Mouse (Mus musculus) neural tube, embryonic 14.5 days (tissue): ENCODE data around the gene Tenm3. TPM values are rescaled to one million over a fixed set of nuclear protein-coding genes. Genes with fewer than 3 reads are reported as not detected.

Experiments used
- ATAC-seq: fragments of 200-750 bp; cut with Nextera tagmentation; 2 replicates; pipeline ENCODE4 v1.8.0; 2017; ENCODE audit warnings: low read depth, mild to moderate bottlenecking, moderate TSS enrichment, moderate library complexity
- H3K27ac ChIP-seq: fragments of 300-500 bp; sonication (generic); 2 replicates; pipeline ENCODE4 v1.5.1; 2014; ENCODE audit warnings: low read depth, mild to moderate bottlenecking, control low read depth, low read length, moderate library complexity, mixed read lengths
- H3K27me3 ChIP-seq: fragments of 300-500 bp; sonication (generic); 2 replicates; pipeline ENCODE4 v1.6.1; 2014; ENCODE audit warnings: low read length; ENCODE audit not compliant: control insufficient read depth, insufficient read depth
- H3K36me3 ChIP-seq: fragments of 300-500 bp; sonication (generic); 2 replicates; pipeline ENCODE4 v1.6.1; 2014; ENCODE audit warnings: low read length, mixed read lengths; ENCODE audit not compliant: control insufficient read depth, insufficient read depth
- H3K4me1 ChIP-seq: fragments of 300-500 bp; sonication (generic); 2 replicates; pipeline ENCODE4 v1.6.1; 2014; ENCODE audit warnings: low read length; ENCODE audit not compliant: control insufficient read depth, insufficient read depth
- H3K4me2 ChIP-seq: fragments of 300-500 bp; sonication (generic); 2 replicates; pipeline ENCODE4 v1.6.1; 2014; ENCODE audit warnings: mild to moderate bottlenecking, low read depth, low read length, control low read depth
- H3K4me3 ChIP-seq: fragments of 300-500 bp; sonication (generic); 2 replicates; pipeline ENCODE4 v1.5.1; 2014; ENCODE audit warnings: low read depth, low read length, control low read depth, mixed read lengths
- H3K9ac ChIP-seq: fragments of 300-500 bp; sonication (generic); replicated peaks from 2 replicates; pipeline ENCODE4 v1.6.1; 2014; ENCODE audit warnings: low read depth, mild to moderate bottlenecking, control low read depth, low read length, mixed read lengths
- H3K9me3 ChIP-seq: fragments of 300-500 bp; sonication (generic); 2 replicates; pipeline ENCODE4 v1.6.1; 2016; ENCODE audit warnings: low read length; ENCODE audit not compliant: control insufficient read depth
- WGBS: fragments of 180-500 bp; shearing (Covaris S2); extraction: QIAGEN DNeasy Blood & Tissue Kit; methylation state at CpG from one replicate; pipeline ENCODE4 v1.1.7; 2014; 5-methylcytosine and 5-hydroxymethylcytosine counted together
- polyA plus RNA-seq: library from polyadenylated mRNA; unstranded; fragments of >200 nt; fragmentation: Nextera tagmentation; extraction: Ambion mirVana; gene quantifications from 2 replicates; pipeline ENCODE4 v1.2.1, GENCODE M21; 2014

Gene Tenm3
- polyA plus RNA-seq, 1 experiment from 2014 or later: 68.9 TPM

DNA sequence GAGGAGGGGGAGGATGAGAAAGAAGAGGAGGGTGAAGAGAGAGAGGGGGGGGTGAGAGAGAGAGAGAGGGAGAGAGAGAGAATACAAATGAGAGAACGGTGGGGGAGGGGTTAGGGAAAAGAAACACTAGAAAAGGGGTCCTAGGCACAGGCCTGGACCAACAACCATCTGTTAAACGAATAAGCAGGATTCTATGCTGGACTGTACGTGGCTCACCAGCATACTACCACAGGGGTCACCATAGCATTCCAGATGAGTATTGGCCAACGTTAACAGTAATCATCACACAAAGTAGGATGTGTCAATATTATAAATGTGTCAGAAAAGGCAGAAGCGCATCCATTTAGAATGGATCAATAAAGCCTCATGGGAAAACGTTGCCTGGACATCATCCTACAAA is 233.4 kb downstream of the Tenm3 start:
- Histone ChIP-seq H3K9ac (no peak overlapping the region), H3K4me1 (0 out of 2 replicates have a peak, but pooled peaks cover 4% of the 10 kb centered on the region), H3K36me3 (no peaks in the 10 kb centered on the region), H3K4me2 (no peak overlapping the region), H3K9me3 (no peaks in the 10 kb centered on the region), H3K27me3 (no peaks in the 10 kb centered on the region), H3K27ac (no peak overlapping the region), H3K4me3 (no peak overlapping the region)
- 57% methylated on average over 6 of the region's 6 CpGs for WGBS
- ATAC-seq: no peak

DNA sequence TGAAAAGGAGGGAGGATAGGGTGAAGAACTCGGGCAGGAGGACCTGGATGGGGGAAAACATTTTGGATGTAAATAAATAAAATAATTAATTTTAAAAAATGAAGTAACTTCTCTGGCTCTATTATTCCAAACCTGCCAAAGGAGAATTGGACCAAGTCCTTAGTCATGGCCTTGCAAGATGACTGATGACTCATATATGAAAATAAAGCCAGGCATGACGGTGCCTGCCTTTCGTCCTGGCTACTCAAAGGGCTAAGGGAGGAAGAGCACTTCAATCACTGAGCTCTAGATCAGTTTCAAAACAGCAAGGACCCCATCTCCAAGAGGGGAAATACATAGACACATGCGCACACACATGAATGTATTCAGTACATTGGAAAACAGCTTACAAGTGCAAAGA is 234.1 kb downstream of the Tenm3 start:
- H3K27me3 ChIP-seq: no peaks in the 10 kb centered on the region
- no peak for ATAC-seq
- H3K27ac ChIP-seq: no peak overlapping the region
- no peak overlapping the region for H3K9ac ChIP-seq
- H3K9me3 ChIP-seq: no peaks in the 10 kb centered on the region
- H3K4me3 ChIP-seq: no peak overlapping the region
- 0 out of 2 replicates have a peak, but pooled peaks cover 4% of the 10 kb centered on the region for H3K4me1 ChIP-seq
- H3K4me2 ChIP-seq: no peak overlapping the region
- WGBS: 89% methylated on average over 4 of the region's 4 CpGs
- no peaks in the 10 kb centered on the region for H3K36me3 ChIP-seq

DNA sequence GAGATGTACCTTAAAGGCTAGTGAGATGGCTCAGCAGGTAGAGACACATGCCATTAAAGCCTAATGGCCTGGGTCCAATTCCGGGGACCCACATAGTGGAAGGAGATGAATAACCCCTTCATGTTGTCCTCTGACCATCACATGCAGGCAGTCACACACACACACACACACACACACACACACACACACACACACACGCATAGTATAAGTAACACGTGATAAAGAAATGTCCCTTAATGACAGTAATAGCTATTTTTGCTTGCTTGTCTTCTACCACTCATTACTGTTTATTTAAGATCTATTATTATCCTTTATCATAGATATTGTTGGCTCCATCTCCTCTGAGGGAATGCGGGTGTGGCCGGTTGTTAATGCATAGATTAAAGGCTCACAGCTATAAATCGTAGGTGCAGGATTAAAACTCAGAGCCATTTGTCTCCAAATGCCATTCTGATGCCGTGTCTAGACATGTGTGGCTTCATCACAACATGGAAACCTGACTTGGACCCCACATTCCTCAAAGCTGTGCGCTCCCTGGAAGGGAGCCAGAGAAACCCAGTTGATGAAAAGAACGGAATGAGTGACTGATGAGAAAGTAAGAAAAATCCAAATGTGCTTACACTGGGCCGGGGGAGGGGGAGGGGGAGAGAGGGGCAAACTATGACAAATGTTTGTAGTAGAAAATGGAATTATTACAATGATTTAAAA is 239.4 kb downstream of the Tenm3 start:
- 78% methylated on average over 10 of the region's 10 CpGs for WGBS
- ATAC-seq: no peak
- no peaks in the 10 kb centered on the region for H3K27me3 ChIP-seq

DNA sequence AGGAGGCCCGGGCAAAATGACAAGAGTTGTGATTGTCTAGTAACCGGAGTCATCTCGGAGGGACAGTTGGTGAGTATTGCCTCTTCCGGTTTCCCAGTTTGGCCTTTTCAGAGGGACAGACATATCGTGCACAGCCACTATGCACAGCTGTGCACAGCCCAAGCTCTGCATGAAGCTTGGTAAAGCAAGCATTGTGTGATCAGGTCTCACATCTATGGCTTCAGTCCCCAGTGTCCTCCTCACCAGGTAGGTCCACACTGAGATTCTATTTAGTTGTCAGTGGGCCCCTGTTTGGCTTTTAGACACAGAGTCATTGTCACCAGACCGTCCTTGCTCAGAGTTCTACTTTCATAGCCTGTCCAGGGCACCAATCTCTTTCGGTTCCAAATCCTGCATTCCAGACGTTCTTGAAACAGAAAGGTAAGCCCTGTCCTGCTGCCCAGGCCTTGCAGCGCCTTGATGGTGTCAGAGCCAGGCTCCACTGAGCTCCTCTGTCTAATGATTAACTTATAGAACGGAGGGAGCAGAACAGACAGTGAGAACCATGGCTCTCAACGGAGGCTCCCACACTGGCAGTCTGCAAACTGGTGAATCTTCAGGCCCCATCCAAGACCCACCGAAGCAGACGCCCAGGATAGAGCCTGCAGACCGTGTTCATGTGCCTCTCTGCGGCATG is 240.4 kb downstream of the Tenm3 start:
- Histone ChIP-seq H3K36me3 (no peaks in the 10 kb centered on the region), H3K4me2 (no peak overlapping the region), H3K9ac (no peak overlapping the region), H3K4me3 (no peak overlapping the region), H3K4me1 (0 out of 2 replicates have a peak, but pooled peaks cover 5% of the 10 kb centered on the region), H3K27me3 (no peaks in the 10 kb centered on the region), H3K27ac (no peak overlapping the region), H3K9me3 (no peaks in the 10 kb centered on the region)
- 75% methylated on average over 15 of the region's 15 CpGs for WGBS
- ATAC-seq: no peak

More for the DNA sequence above, 239.4 kb downstream of the Tenm3 start:
- no peak overlapping the region for H3K9ac ChIP-seq
- H3K4me3 ChIP-seq: no peak overlapping the region
- H3K27ac ChIP-seq: no peak overlapping the region
- no peaks in the 10 kb centered on the region for H3K36me3 ChIP-seq
- no peak overlapping the region for H3K4me2 ChIP-seq
- 0 out of 2 replicates have a peak, but pooled peaks cover 2% of the 10 kb centered on the region for H3K4me1 ChIP-seq
- no peaks in the 10 kb centered on the region for H3K9me3 ChIP-seq

DNA sequence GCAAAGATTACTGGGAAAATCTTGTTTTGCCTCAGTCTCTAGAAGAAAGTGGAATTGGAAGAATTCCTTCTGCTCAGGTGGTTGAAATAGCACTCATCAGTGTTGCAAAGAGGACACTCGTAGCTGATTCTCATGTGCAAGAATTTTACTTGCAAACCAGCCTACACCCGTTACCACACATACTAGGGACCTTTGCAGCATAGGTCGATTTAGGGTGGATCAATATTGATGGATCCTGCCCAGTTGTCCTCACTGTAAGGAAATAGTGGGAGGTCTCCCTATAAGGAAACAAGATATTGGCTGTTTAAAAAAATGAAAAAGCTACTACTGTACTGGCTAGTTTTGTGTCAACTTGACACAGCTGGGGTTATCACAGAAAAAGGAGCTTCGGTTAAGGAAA is 242.1 kb downstream of the Tenm3 start:
- no peaks in the 10 kb centered on the region for H3K27me3 ChIP-seq
- no peak overlapping the region for H3K27ac ChIP-seq
- no peak overlapping the region for H3K9ac ChIP-seq
- no peak overlapping the region for H3K4me2 ChIP-seq
- 92% methylated on average over 4 of the region's 4 CpGs for WGBS
- H3K4me1 ChIP-seq: 0 out of 2 replicates have a peak, but pooled peaks cover 5% of the 10 kb centered on the region
- H3K9me3 ChIP-seq: no peaks in the 10 kb centered on the region
- ATAC-seq: no peak
- no peak overlapping the region for H3K4me3 ChIP-seq
- H3K36me3 ChIP-seq: no peaks in the 10 kb centered on the region

DNA sequence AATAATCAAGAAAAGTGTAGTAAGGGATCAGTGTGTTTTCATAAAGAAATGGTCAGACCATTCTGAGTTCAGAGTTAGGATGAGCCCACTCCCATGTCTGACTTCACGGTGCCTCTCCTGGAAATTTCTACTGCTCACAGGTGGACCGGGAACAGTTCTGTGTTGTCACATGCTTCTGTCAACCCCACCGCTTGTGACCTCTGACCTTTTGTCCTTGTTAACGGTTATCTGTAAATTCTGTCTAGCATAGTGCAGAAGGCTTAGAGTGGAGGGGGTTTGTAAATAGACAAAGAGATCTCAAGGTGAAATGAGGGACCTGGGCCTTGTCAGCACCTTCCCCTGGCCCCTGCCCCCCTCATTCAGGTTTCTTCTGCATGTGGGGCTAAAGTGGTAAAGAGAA is 244.7 kb downstream of the Tenm3 start:
- no peak overlapping the region for H3K9ac ChIP-seq
- no peak overlapping the region for H3K4me3 ChIP-seq
- no peak overlapping the region for H3K4me2 ChIP-seq
- 0 out of 2 replicates have a peak, but pooled peaks cover 5% of the 10 kb centered on the region for H3K4me1 ChIP-seq
- no peaks in the 10 kb centered on the region for H3K9me3 ChIP-seq
- 85% methylated on average over 4 of the region's 4 CpGs for WGBS
- ATAC-seq: no peak
- H3K36me3 ChIP-seq: no peaks in the 10 kb centered on the region
- no peak overlapping the region for H3K27ac ChIP-seq
- H3K27me3 ChIP-seq: no peaks in the 10 kb centered on the region

DNA sequence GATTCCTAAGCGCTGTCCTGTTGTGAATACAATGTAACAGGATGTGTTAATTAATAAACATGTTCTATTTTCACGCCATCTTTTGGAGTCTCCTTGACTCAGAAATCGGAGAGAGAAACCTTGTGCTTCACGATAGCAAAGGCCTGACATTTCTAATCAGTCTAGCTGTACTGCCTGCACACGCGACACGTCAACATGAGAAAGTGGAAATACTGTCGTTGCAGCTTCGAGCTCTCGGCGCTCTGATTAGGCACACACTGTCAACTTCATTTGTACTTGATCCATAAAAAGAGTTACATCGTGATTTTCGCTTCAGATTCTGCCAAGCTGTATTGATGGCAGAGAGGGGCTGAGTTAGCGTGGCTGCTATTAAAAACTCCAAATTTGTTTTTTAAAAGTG is 247.4 kb downstream of the Tenm3 start:
- no peak overlapping the region for H3K9ac ChIP-seq
- no peaks in the 10 kb centered on the region for H3K36me3 ChIP-seq
- 0 out of 2 replicates have a peak, but pooled peaks cover 5% of the 10 kb centered on the region for H3K4me1 ChIP-seq
- no peak overlapping the region for H3K27ac ChIP-seq
- H3K27me3 ChIP-seq: no peaks in the 10 kb centered on the region
- ATAC-seq: no peak
- H3K4me3 ChIP-seq: no peak overlapping the region
- 84% methylated on average over 14 of the region's 14 CpGs for WGBS
- H3K9me3 ChIP-seq: no peaks in the 10 kb centered on the region
- H3K4me2 ChIP-seq: no peak overlapping the region

DNA sequence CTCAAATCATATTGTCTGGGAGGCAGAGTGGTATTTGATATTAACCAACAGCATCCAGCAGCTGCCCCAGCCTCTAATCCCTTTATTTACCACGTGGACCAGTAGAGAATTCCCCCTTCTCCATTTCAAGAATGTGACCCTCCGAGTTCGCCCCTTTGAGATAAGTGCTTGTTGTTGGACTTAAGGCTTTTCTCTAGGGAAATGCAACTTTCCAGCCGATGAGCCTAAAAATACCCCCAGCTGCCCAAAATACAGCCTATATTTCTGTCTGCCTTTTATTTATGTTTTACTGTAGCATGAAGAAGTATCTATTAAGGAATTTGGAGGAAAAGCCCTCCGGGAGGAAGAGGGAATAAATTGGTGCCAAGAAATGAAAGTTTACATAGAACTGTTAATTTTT is 251.9 kb downstream of the Tenm3 start:
- H3K4me3 ChIP-seq: no peak overlapping the region
- no peaks in the 10 kb centered on the region for H3K4me1 ChIP-seq
- no peak overlapping the region for H3K9ac ChIP-seq
- H3K27me3 ChIP-seq: no peaks in the 10 kb centered on the region
- no peaks in the 10 kb centered on the region for H3K9me3 ChIP-seq
- H3K4me2 ChIP-seq: no peak overlapping the region
- no peaks in the 10 kb centered on the region for H3K36me3 ChIP-seq
- no peak for ATAC-seq
- WGBS: 54% methylated on average over 5 of the region's 5 CpGs
- no peak overlapping the region for H3K27ac ChIP-seq

DNA sequence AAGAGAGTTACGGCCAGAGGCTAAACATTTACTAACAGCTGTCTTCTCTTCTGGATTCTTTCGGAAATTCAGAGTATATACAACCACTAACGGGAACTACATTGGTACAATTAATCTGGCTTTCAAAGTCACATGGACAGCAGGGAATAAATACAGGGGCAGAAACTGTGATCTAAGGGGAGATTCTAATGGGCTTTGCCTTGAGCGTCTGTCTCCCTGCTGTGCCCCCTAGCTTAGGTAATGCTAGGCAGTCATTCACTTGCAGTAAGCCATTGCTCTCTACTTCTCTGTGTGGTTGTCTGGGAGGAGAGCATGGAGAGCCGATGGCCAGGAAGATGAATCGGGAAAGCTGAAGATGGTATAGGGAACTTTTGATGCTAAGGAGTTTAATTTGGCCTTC is 264.0 kb downstream of the Tenm3 start:
- no peak overlapping the region for H3K4me3 ChIP-seq
- WGBS: 10% methylated on average over 6 of the region's 6 CpGs
- 0 out of 2 replicates have a peak, but pooled peaks cover 5% of the 10 kb centered on the region for H3K4me1 ChIP-seq
- H3K9me3 ChIP-seq: no peaks in the 10 kb centered on the region
- H3K27me3 ChIP-seq: no peaks in the 10 kb centered on the region
- no peak overlapping the region for H3K9ac ChIP-seq
- ATAC-seq: no peak
- H3K36me3 ChIP-seq: no peaks in the 10 kb centered on the region
- no peak overlapping the region for H3K4me2 ChIP-seq
- H3K27ac ChIP-seq: no peak overlapping the region
